Mouse (Mus musculus) kidney, embryonic 14.5 days (tissue): ENCODE measurements at regions not wholly inside any gene's neighbourhood (a gene's known extent, or its start where the extent isn't known, plus 50 kb on each side); places are given as distances from the start of the nearest gene placed in this dataset. TPM values are rescaled to one million over a fixed set of nuclear protein-coding genes. Genes with fewer than 3 reads are reported as not detected.

Source experiments
- ATAC-seq: fragments of 200-750 bp; cut with Nextera tagmentation; 2 replicates; pipeline ENCODE4 v1.8.0; 2017; ENCODE audit warnings: moderate number of reproducible peaks, mild to moderate bottlenecking, moderate TSS enrichment, moderate library complexity; ENCODE audit not compliant: low FRiP score, low TSS enrichment
- H3K27ac ChIP-seq: fragments of 300-500 bp; sonication (generic); 2 replicates; pipeline ENCODE4 v1.5.1; 2014; ENCODE audit warnings: low read depth, mild to moderate bottlenecking, low read length, moderate library complexity, mixed read lengths
- H3K27me3 ChIP-seq: fragments of 300-500 bp; sonication (generic); 2 replicates; pipeline ENCODE4 v1.6.1; 2014; ENCODE audit warnings: mild to moderate bottlenecking, low read length; ENCODE audit not compliant: control insufficient read depth, insufficient read depth
- H3K36me3 ChIP-seq: fragments of 300-500 bp; sonication (generic); 2 replicates; pipeline ENCODE4 v1.6.1; 2014; ENCODE audit warnings: low read length, mixed read lengths; ENCODE audit not compliant: control insufficient read depth, insufficient read depth
- H3K4me1 ChIP-seq: fragments of 300-500 bp; sonication (generic); 2 replicates; pipeline ENCODE4 v1.6.1; 2014; ENCODE audit warnings: low read length, mixed read lengths; ENCODE audit not compliant: control insufficient read depth, insufficient read depth
- H3K4me2 ChIP-seq: fragments of 300-500 bp; sonication (generic); replicated peaks from 2 replicates; pipeline ENCODE4 v1.6.1; 2014; ENCODE audit warnings: low read depth, mild to moderate bottlenecking, low read length
- H3K4me3 ChIP-seq: fragments of 300-500 bp; sonication (generic); 2 replicates; pipeline ENCODE4 v1.5.1; 2014; ENCODE audit warnings: mild to moderate bottlenecking, low read length
- H3K9ac ChIP-seq: fragments of 300-500 bp; sonication (generic); 2 replicates; pipeline ENCODE4 v1.6.1; 2014; ENCODE audit warnings: low read depth, mild to moderate bottlenecking, low read length, moderate library complexity
- H3K9me3 ChIP-seq: fragments of 300-500 bp; sonication (generic); 2 replicates; pipeline ENCODE4 v1.6.1; 2016; ENCODE audit warnings: low read length; ENCODE audit not compliant: control insufficient read depth
- WGBS: fragments of 180-500 bp; shearing (Covaris S2); extraction: QIAGEN DNeasy Blood & Tissue Kit; methylation state at CpG from one replicate; pipeline ENCODE4 v1.1.7; 2014; 5-methylcytosine and 5-hydroxymethylcytosine counted together
- microRNA-seq: library from miRNA; unstranded; fragments of <30 nt; microRNA quantifications from one replicate; pipeline ENCODE4, GENCODE M21; 2016

- Histone ChIP-seq H3K4me2 (no peak overlapping the region), H3K4me1 (0 out of 2 replicates have a peak, but pooled peaks cover 4% of the 10 kb centered on the region), H3K9me3 (no peaks in the 10 kb centered on the region), H3K9ac (no peak overlapping the region), H3K4me3 (no peak overlapping the region), H3K27me3 (no peaks in the 10 kb centered on the region), H3K36me3 (no peaks in the 10 kb centered on the region), H3K27ac (no peak overlapping the region)
- WGBS = 37% methylated on average over 3 of the region's 3 CpGs
- peak; percentile 86; the same call in 1 of the 2 replicates for ATAC-seq
Measured at GRCm38 (mm10) chr12:42008827-42009383, 522.7 kb upstream of the Lrrn3 start.

DNA sequence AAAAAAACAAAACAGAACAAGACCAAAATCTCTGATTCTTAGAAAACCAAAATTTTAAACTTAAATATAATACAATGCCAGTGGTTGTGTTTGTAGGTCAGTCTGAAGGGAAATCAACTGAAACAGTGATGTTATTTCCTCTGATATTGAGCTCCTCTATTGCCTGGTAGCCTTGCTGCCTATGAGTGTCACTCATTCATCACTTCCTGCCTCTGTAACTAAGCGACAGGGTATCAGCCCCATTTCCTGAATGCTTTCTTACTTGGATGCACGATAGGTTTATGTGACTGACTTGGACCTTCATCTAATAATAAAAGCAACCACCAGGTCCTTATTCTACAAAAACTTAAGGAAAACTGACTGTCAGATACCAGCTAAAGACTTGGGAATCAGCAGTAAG is 520.7 kb upstream of the Lrrn3 start:
- Histone ChIP-seq H3K9me3 (no peaks in the 10 kb centered on the region), H3K4me3 (no peak overlapping the region), H3K4me2 (no peak overlapping the region), H3K36me3 (no peaks in the 10 kb centered on the region), H3K27ac (no peak overlapping the region), H3K4me1 (0 out of 2 replicates have a peak, but pooled peaks cover 4% of the 10 kb centered on the region), H3K9ac (no peak overlapping the region), H3K27me3 (no peaks in the 10 kb centered on the region)
- ATAC-seq = no peak
- 63% methylated on average over 2 of the region's 2 CpGs for WGBS

Small RNA genes lying in the stretch of these regions (microRNA-seq; reads per million reads assigned to microRNA genes)
- not detected for gene Gm25248
